In genomic region chr4:16383934-16384333, GRCm38 (mm10) we compare ENCODE assay signal across 29 mouse cellular contexts.
DNase-seq lines count a peak whose midpoint lies in the region; ATAC-seq and TF ChIP-seq lines count a peak whose summit lies in the region.
"Had no signal": no experiment of that assay in that cellular context is flagged by ENCODE, and none has a peak within 500 bp of the region (broad histone marks: within the 10 kb centered on the region; RNA-seq: fewer than 3 reads in every experiment).

No protein-coding gene starts in this region.

- H3K4me2 ChIP-seq in myocyte (ENCODE audit: low read depth), result peak overlapping the region; percentile 42
- no peak overlapping the region for H3K4me2 ChIP-seq in hindbrain, embryonic 12.5 days (replicated peaks)
- H3K4me2 ChIP-seq: embryonic facial prominence, embryonic 15.5 days; forebrain, embryonic 13.5 days; heart, embryonic 15.5 days; hindbrain, embryonic 13.5 days; liver, embryonic 12.5 days; midbrain, embryonic 11.5 days; neural tube, embryonic 13.5 days had no signal

- no peak overlapping the region for H3K9ac ChIP-seq in hindbrain, embryonic 12.5 days
- H3K9ac ChIP-seq: embryonic facial prominence, embryonic 15.5 days; forebrain, embryonic 13.5 days; heart, embryonic 15.5 days; hindbrain, embryonic 13.5 days; liver, embryonic 12.5 days; liver, postnatal 0 days; neural tube, embryonic 13.5 days had no signal

- H3K36me3 ChIP-seq in C2C12 (ENCODE audit: control insufficient read depth, insufficient read depth) (no peaks in the 10 kb centered on the region), myocyte (ENCODE audit: control insufficient read depth, insufficient read depth) (no peaks in the 10 kb centered on the region)
- H3K36me3 ChIP-seq in hindbrain, embryonic 10.5 days, result no peaks in the 10 kb centered on the region
- H3K36me3 ChIP-seq in hindbrain, embryonic 12.5 days, result no peaks in the 10 kb centered on the region
- H3K36me3 ChIP-seq: embryonic facial prominence, embryonic 10.5 days; embryonic facial prominence, embryonic 15.5 days; heart, embryonic 10.5 days; heart, embryonic 15.5 days; hindbrain, embryonic 13.5 days; liver, embryonic 12.5 days; neural tube, embryonic 13.5 days had no signal

- no peak overlapping the region for H3K27ac ChIP-seq in hindbrain, embryonic 10.5 days
- H3K27ac ChIP-seq in hindbrain, embryonic 12.5 days, result no peak overlapping the region
- H3K27ac ChIP-seq: embryonic facial prominence, embryonic 10.5 days; embryonic facial prominence, embryonic 15.5 days; forebrain, embryonic 13.5 days; heart, embryonic 10.5 days; heart, embryonic 15.5 days; hindbrain, embryonic 13.5 days; liver, embryonic 12.5 days; neural tube, embryonic 13.5 days had no signal

- H3K4me1 ChIP-seq in hindbrain, embryonic 10.5 days (replicated peaks), result no peaks in the 10 kb centered on the region
- H3K4me1 ChIP-seq in hindbrain, embryonic 12.5 days, result no peaks in the 10 kb centered on the region
- H3K4me1 ChIP-seq: embryonic facial prominence, embryonic 10.5 days; embryonic facial prominence, embryonic 15.5 days; forebrain, embryonic 13.5 days; heart, embryonic 10.5 days; heart, embryonic 15.5 days; hindbrain, embryonic 13.5 days; liver, embryonic 12.5 days; neural tube, embryonic 13.5 days had no signal

- H3K4me3 ChIP-seq in C2C12 (ENCODE audit: insufficient read depth, poor library complexity, severe bottlenecking) (no peak overlapping the region), myocyte (no peak overlapping the region)
- H3K4me3 ChIP-seq in hindbrain, embryonic 10.5 days, result no peak overlapping the region
- H3K4me3 ChIP-seq in hindbrain, embryonic 12.5 days, result no peak overlapping the region
- H3K4me3 ChIP-seq: embryonic facial prominence, embryonic 10.5 days; embryonic facial prominence, embryonic 15.5 days; forebrain, embryonic 13.5 days; heart, embryonic 10.5 days; heart, embryonic 15.5 days; hindbrain, embryonic 13.5 days; liver, embryonic 12.5 days; neural tube, embryonic 13.5 days had no signal

- H3K27me3 ChIP-seq in C2C12 (ENCODE audit: control insufficient read depth, insufficient read depth, insufficient read length), result no peaks in the 10 kb centered on the region
- H3K27me3 ChIP-seq in myocyte (ENCODE audit: control insufficient read depth, insufficient read depth, insufficient read length), result no peaks in the 10 kb centered on the region
- H3K27me3 ChIP-seq in hindbrain, embryonic 10.5 days (ENCODE audit: insufficient read depth, poor library complexity, severe bottlenecking), result no peaks in the 10 kb centered on the region
- no peaks in the 10 kb centered on the region for H3K27me3 ChIP-seq in hindbrain, embryonic 12.5 days
- H3K27me3 ChIP-seq: embryonic facial prominence, embryonic 15.5 days; forebrain, embryonic 13.5 days; heart, embryonic 15.5 days; hindbrain, embryonic 13.5 days; liver, embryonic 12.5 days; neural tube, embryonic 13.5 days had no signal

- no peak overlapping the region for H3ac ChIP-seq in C2C12 (ENCODE audit: control insufficient read depth, insufficient read length, low read depth)
- no peak overlapping the region for H3ac ChIP-seq in myocyte (ENCODE audit: control insufficient read depth, insufficient read length)

- H3K79me3 ChIP-seq in C2C12 (ENCODE audit: low read depth), result no peaks in the 10 kb centered on the region

- peak; percentile 80 for DNase-seq in adrenal gland, adult 2 months
- DNase-seq in adrenal gland, adult 18-20 months (ENCODE audit: low spot score in 2 of 2), result no peak
- peak; percentile 43 for DNase-seq in adrenal gland, postnatal 10 days
- no peak for DNase-seq in hindbrain, embryonic 10.5 days (ENCODE audit: low spot score)
- DNase-seq: cerebellum, adult 8-10 months; cerebellum, postnatal 25 days; gastrocnemius, postnatal 25 days; heart, adult 11 months; kidney, adult 2 months; kidney, postnatal 36 days; layer of hippocampus, postnatal 36 days; left cerebral cortex, postnatal 4 days; liver, postnatal 0 days; lung, postnatal 36 days; thymus, adult 18-20 months; thymus, postnatal 25 days had no signal

- H3K79me2 ChIP-seq in C2C12 (ENCODE audit: control insufficient read depth, insufficient read depth), result no peaks in the 10 kb centered on the region
- no peaks in the 10 kb centered on the region for H3K79me2 ChIP-seq in myocyte (ENCODE audit: control insufficient read depth, insufficient read depth)

- no peak for TF ChIP-seq CTCF in C2C12 (IDR thresholded peaks at IDR 0.05; ENCODE audit: control insufficient read depth, insufficient read depth, insufficient read length)

- no peak for ATAC-seq in hindbrain, embryonic 12.5 days (ENCODE audit: low FRiP score)
- ATAC-seq: forebrain, embryonic 13.5 days; liver, embryonic 12.5 days; liver, postnatal 0 days; midbrain, embryonic 16.5 days had no signal

- 98% methylated on average over 1 of the region's 1 CpGs for WGBS in hindbrain, embryonic 10.5 days
- WGBS in hindbrain, embryonic 12.5 days, result 95% methylated on average over 1 of the region's 1 CpGs

- H3K9me3 ChIP-seq in hindbrain, embryonic 10.5 days, result no peaks in the 10 kb centered on the region
- no peaks in the 10 kb centered on the region for H3K9me3 ChIP-seq in hindbrain, embryonic 12.5 days (replicated peaks)
- H3K9me3 ChIP-seq: embryonic facial prominence, embryonic 10.5 days; embryonic facial prominence, embryonic 15.5 days; forebrain, embryonic 13.5 days; heart, embryonic 10.5 days; heart, embryonic 15.5 days; hindbrain, embryonic 13.5 days; liver, embryonic 12.5 days; neural tube, embryonic 13.5 days had no signal

- no peak for TF ChIP-seq POLR2A in myocyte (IDR thresholded peaks at IDR 0.05; ENCODE audit: insufficient read length, low read depth)

TF ChIP-seq in C2C12, 6 proteins besides CTCF, POLR2A, EP300 and RAD21:
- TF ChIP-seq FOSL1 (IDR thresholded peaks at IDR 0.05; ENCODE audit: insufficient read depth, low read length, poor library complexity, severe bottlenecking) (peak; percentile 92), USF1 (IDR thresholded peaks at IDR 0.05; ENCODE audit: low read depth) (no peak), MYOG (IDR thresholded peaks at IDR 0.05; ENCODE audit: control insufficient read depth, extremely low read depth, insufficient read length) (no peak), MAX (IDR thresholded peaks at IDR 0.05) (no peak), CEBPB (IDR thresholded peaks at IDR 0.05; ENCODE audit: low read depth) (peak; percentile 78), MYOD1 (IDR thresholded peaks at IDR 0.05; ENCODE audit: control insufficient read depth, insufficient read length, low read depth) (no peak)

TF ChIP-seq in myocyte, 11 proteins besides CTCF, POLR2A, EP300 and RAD21:
- peak; percentile 41; the same call in 1 of the 2 replicates for TF ChIP-seq CEBPB (IDR thresholded peaks at IDR 0.05; ENCODE audit: insufficient read depth, poor library complexity, severe bottlenecking)
- no peak for TF ChIP-seq MYOG (IDR thresholded peaks at IDR 0.05; ENCODE audit: control insufficient read depth in 1 of 3, insufficient read depth in 1 of 3, insufficient read length in 2 of 3, low read depth in 2 of 3)

Comparison
In these comparisons a context has a peak if more than half of its experiments do, and no peak if none do; other contexts are left out.
1. DNase-seq: peak in adrenal gland, adult 2 months (single experiment) and adrenal gland, postnatal 10 days (single experiment); none in adrenal gland, adult 18-20 months (0 of 2) and hindbrain, embryonic 10.5 days (single experiment).